ENCODE assay signal across 7 mouse cellular contexts in genomic region chr11:115603476-115604303, GRCm38 (mm10). TPM values are rescaled to one million over a fixed set of nuclear protein-coding genes. Genes with fewer than 3 reads are reported as not detected.
DNase-seq lines count a peak whose midpoint lies in the region; ATAC-seq lines count a peak whose summit lies in the region.

Gene Mrps7 (plus strand): TSS chr11:115603925.
Gene Gga3 (minus strand): TSS chr11:115604051.

- peak within 1 kb of the TSS; percentile 84 for H3K27ac ChIP-seq in embryonic facial prominence, embryonic 11.5 days (replicated peaks; ENCODE audit: low read depth, low read length)
- H3K27ac ChIP-seq in limb, embryonic 11.5 days (replicated peaks; ENCODE audit: low read depth, low read length) = peak within 1 kb of the TSS; percentile 63
- peak within 1 kb of the TSS; percentile 95 for H3K27ac ChIP-seq in midbrain, embryonic 14.5 days (replicated peaks; ENCODE audit: low read depth, low read length)

- ATAC-seq in embryonic facial prominence, embryonic 11.5 days (replicated peaks; ENCODE audit: insufficient number of reproducible peaks, low FRiP score, low TSS enrichment, low read depth) = peak; percentile 94
- ATAC-seq in limb, embryonic 11.5 days (ENCODE audit: insufficient number of reproducible peaks, low FRiP score, low TSS enrichment, low read depth) = peak; percentile 92
- ATAC-seq in midbrain, embryonic 14.5 days (ENCODE audit: low FRiP score, low TSS enrichment) = peak; percentile 96

- H3K36me3 ChIP-seq in embryonic facial prominence, embryonic 11.5 days (replicated peaks; ENCODE audit: control insufficient read depth, insufficient read depth, low read depth, low read length) = peaks cover 13% of the 10 kb centered on the region
- peaks cover 20% of the 10 kb centered on the region for H3K36me3 ChIP-seq in limb, embryonic 11.5 days (ENCODE audit: control insufficient read depth, insufficient read depth, low read length)
- peaks cover 37% of the 10 kb centered on the region for H3K36me3 ChIP-seq in midbrain, embryonic 14.5 days (ENCODE audit: control insufficient read depth, insufficient read depth, low read length)

- peak within 1 kb of the TSS; percentile 92 for H3K9ac ChIP-seq in embryonic facial prominence, embryonic 11.5 days (replicated peaks; ENCODE audit: low read length)
- H3K9ac ChIP-seq in limb, embryonic 11.5 days (ENCODE audit: low read length) = peak within 1 kb of the TSS; percentile 96
- peak within 1 kb of the TSS; percentile 92 for H3K9ac ChIP-seq in midbrain, embryonic 14.5 days (replicated peaks; ENCODE audit: low read length)

- H3K4me3 ChIP-seq in embryonic facial prominence, embryonic 11.5 days (ENCODE audit: low read depth, low read length) = peak within 1 kb of the TSS; percentile 98
- peak within 1 kb of the TSS; percentile 100 for H3K4me3 ChIP-seq in limb, embryonic 11.5 days (ENCODE audit: low read depth, low read length)
- peak within 1 kb of the TSS; percentile 99 for H3K4me3 ChIP-seq in midbrain, embryonic 14.5 days (replicated peaks; ENCODE audit: low read depth, low read length)

- H3K4me2 ChIP-seq in embryonic facial prominence, embryonic 11.5 days (ENCODE audit: low read depth, low read length) = peak within 1 kb of the TSS; percentile 91
- H3K4me2 ChIP-seq in limb, embryonic 11.5 days (ENCODE audit: low read depth, severe bottlenecking) = peak within 1 kb of the TSS; percentile 92
- peak within 1 kb of the TSS; percentile 94 for H3K4me2 ChIP-seq in midbrain, embryonic 14.5 days (ENCODE audit: low read length)

- no peaks in the 10 kb centered on the region; the same call in 1 of the 2 replicates for H3K4me1 ChIP-seq in embryonic facial prominence, embryonic 11.5 days (ENCODE audit: control insufficient read depth, insufficient read depth, low read length)
- H3K4me1 ChIP-seq in limb, embryonic 11.5 days (ENCODE audit: control insufficient read depth, insufficient read depth, low read length) = peaks cover 15% of the 10 kb centered on the region; the same call in 1 of the 2 replicates
- peaks cover 18% of the 10 kb centered on the region for H3K4me1 ChIP-seq in midbrain, embryonic 14.5 days (ENCODE audit: control insufficient read depth, insufficient read depth, low read length)

- WGBS in embryonic facial prominence, embryonic 11.5 days = under 1% methylated on average over 77 of the region's 93 CpGs
- WGBS in limb, embryonic 11.5 days = under 1% methylated on average over 80 of the region's 93 CpGs
- whole genome bisulfite sequencing in midbrain, embryonic 14.5 days = under 1% methylated on average over 80 of the region's 93 CpGs

- no peaks in the 10 kb centered on the region for H3K27me3 ChIP-seq in embryonic facial prominence, embryonic 11.5 days (ENCODE audit: control insufficient read depth, insufficient read depth, low read length)
- H3K27me3 ChIP-seq in limb, embryonic 11.5 days (ENCODE audit: control insufficient read depth, insufficient read depth, low read length) = no peaks in the 10 kb centered on the region
- H3K27me3 ChIP-seq in midbrain, embryonic 14.5 days (ENCODE audit: control insufficient read depth, insufficient read depth, low read length) = no peaks in the 10 kb centered on the region

- peak; percentile 97 for DNase-seq in adrenal gland, postnatal 14 days
- DNase-seq in embryonic facial prominence, embryonic 11.5 days (ENCODE audit: low spot score) = peak; percentile 93
- peak; percentile 99 for DNase-seq in heart, adult 11 months
- peak; percentile 96 for DNase-seq in kidney, adult 18-20 months
- DNase-seq in limb, embryonic 11.5 days (ENCODE audit: low spot score) = peak; percentile 88
- DNase-seq in midbrain, embryonic 14.5 days = peak; percentile 96
- peak; percentile 90 to 94 for DNase-seq in spleen, adult 18-20 months

- no peaks in the 10 kb centered on the region for H3K9me3 ChIP-seq in embryonic facial prominence, embryonic 11.5 days (replicated peaks; ENCODE audit: control insufficient read depth, low read length)
- H3K9me3 ChIP-seq in limb, embryonic 11.5 days (ENCODE audit: control insufficient read depth, low read length) = no peaks in the 10 kb centered on the region
- H3K9me3 ChIP-seq in midbrain, embryonic 14.5 days (ENCODE audit: control insufficient read depth, low read length) = no peaks in the 10 kb centered on the region

RNA-seq across cellular contexts. Expression of gene Mrps7, which starts in this region (rescaled TPM):
- total RNA-seq in adrenal gland, postnatal 14 days (2021) = 81.0 and 87.7 TPM in 2 replicates
- 110 and 114 TPM in 2 replicates for polyA plus RNA-seq in embryonic facial prominence, embryonic 11.5 days (2014; fragmentation: Nextera tagmentation; extraction: Ambion mirVana)
- polyA plus RNA-seq in limb, embryonic 11.5 days (2014; fragmentation: Nextera tagmentation; extraction: Ambion mirVana) = 111 and 122 TPM in 2 replicates
- polyA plus RNA-seq in midbrain, embryonic 14.5 days (2014; fragmentation: Nextera tagmentation; extraction: Ambion mirVana) = 75.7 and 83.4 TPM in 2 replicates

RNA-seq across cellular contexts. Expression of gene Gga3, which starts in this region (rescaled TPM):
- total RNA-seq in adrenal gland, postnatal 14 days (2021) = 19.5 and 23.8 TPM in 2 replicates
- polyA plus RNA-seq in embryonic facial prominence, embryonic 11.5 days (2014; fragmentation: Nextera tagmentation; extraction: Ambion mirVana) = 13.6 and 17.0 TPM in 2 replicates
- polyA plus RNA-seq in limb, embryonic 11.5 days (2014; fragmentation: Nextera tagmentation; extraction: Ambion mirVana) = 21.3 and 26.5 TPM in 2 replicates
- 29.3 and 34.3 TPM in 2 replicates for polyA plus RNA-seq in midbrain, embryonic 14.5 days (2014; fragmentation: Nextera tagmentation; extraction: Ambion mirVana)

Comparison
In these comparisons a context has a peak if more than half of its experiments do, and no peak if none do; other contexts are left out.
1. Peak in every context shown above with its lines: DNase-seq, ATAC-seq, H3K4me3 ChIP-seq and H3K27ac ChIP-seq.